ENCODE assay signal across 8 mouse cellular contexts in genomic region chr15:85000984-85001982, GRCm38 (mm10). TPM values are rescaled to one million over a fixed set of nuclear protein-coding genes. Genes with fewer than 3 reads are reported as not detected.
DNase-seq lines count a peak whose midpoint lies in the region; ATAC-seq lines count a peak whose summit lies in the region.

No protein-coding gene starts in this region.

- H3K36me3 ChIP-seq in heart, embryonic 11.5 days (ENCODE audit: control insufficient read depth, insufficient read depth, low read length) = no peaks in the 10 kb centered on the region
- H3K36me3 ChIP-seq in limb, embryonic 13.5 days = no peaks in the 10 kb centered on the region
- no peaks in the 10 kb centered on the region for H3K36me3 ChIP-seq in stomach, embryonic 14.5 days (ENCODE audit: control insufficient read depth, insufficient read depth, low read length)

- no peaks in the 10 kb centered on the region for H3K4me1 ChIP-seq in heart, embryonic 11.5 days (ENCODE audit: control insufficient read depth, insufficient read depth, low read length)
- H3K4me1 ChIP-seq in limb, embryonic 13.5 days = no peaks in the 10 kb centered on the region
- no peaks in the 10 kb centered on the region for H3K4me1 ChIP-seq in stomach, embryonic 14.5 days (ENCODE audit: control insufficient read depth, insufficient read depth, low read length)

- no peaks in the 10 kb centered on the region for H3K9me3 ChIP-seq in heart, embryonic 11.5 days (replicated peaks; ENCODE audit: control insufficient read depth, low read length)
- H3K9me3 ChIP-seq in limb, embryonic 13.5 days = no peaks in the 10 kb centered on the region
- H3K9me3 ChIP-seq in stomach, embryonic 14.5 days (ENCODE audit: control insufficient read depth, low read depth, low read length) = no peaks in the 10 kb centered on the region

- H3K9ac ChIP-seq in heart, embryonic 11.5 days (ENCODE audit: low read depth, low read length) = no peak overlapping the region
- H3K9ac ChIP-seq in limb, embryonic 13.5 days = no peak overlapping the region
- H3K9ac ChIP-seq in stomach, embryonic 14.5 days (replicated peaks; ENCODE audit: low read depth, low read length) = no peak overlapping the region

- no peak overlapping the region for H3K4me2 ChIP-seq in heart, embryonic 11.5 days
- H3K4me2 ChIP-seq in limb, embryonic 13.5 days (replicated peaks) = 0 out of 2 replicates have a peak overlapping the region, but pooled peaks have one; percentile 14
- no peak overlapping the region for H3K4me2 ChIP-seq in stomach, embryonic 14.5 days (replicated peaks; ENCODE audit: low read depth, low read length)

- no peak overlapping the region for H3K27ac ChIP-seq in heart, embryonic 11.5 days (ENCODE audit: low read depth, low read length)
- H3K27ac ChIP-seq in limb, embryonic 13.5 days = no peak overlapping the region
- H3K27ac ChIP-seq in stomach, embryonic 14.5 days (ENCODE audit: low read length) = no peak overlapping the region

- DNase-seq in heart, adult 11 months = peak; percentile 95
- DNase-seq in cerebellum, adult 9-10 months = peak; percentile 77
- peak; percentile 62 for DNase-seq in gastrocnemius, postnatal 25 days
- peak; percentile 89 for DNase-seq in kidney, adult 18-20 months
- peak; percentile 86 for DNase-seq in naive thymus-derived CD4-positive, alpha-beta T cell, adult 2 months (ENCODE audit: low read depth)

- 18% methylated on average over 29 of the region's 29 CpGs for WGBS in heart, embryonic 11.5 days (ENCODE audit: insufficient replicate concordance)
- WGBS in limb, embryonic 13.5 days = 19% methylated on average over 29 of the region's 29 CpGs
- 18% methylated on average over 29 of the region's 29 CpGs for WGBS in stomach, embryonic 14.5 days

- no peak overlapping the region for H3K4me3 ChIP-seq in heart, embryonic 11.5 days (ENCODE audit: low read depth, low read length)
- no peak overlapping the region for H3K4me3 ChIP-seq in limb, embryonic 13.5 days
- H3K4me3 ChIP-seq in stomach, embryonic 14.5 days (ENCODE audit: low read depth, low read length) = no peak overlapping the region

- ATAC-seq in heart, embryonic 11.5 days (replicated peaks; ENCODE audit: insufficient number of reproducible peaks, low FRiP score, low TSS enrichment) = no peak
- 0 out of 2 replicates have a peak, but pooled peaks have one; percentile 78 for ATAC-seq in limb, embryonic 13.5 days (ENCODE audit: low FRiP score, low read depth)
- ATAC-seq in stomach, embryonic 14.5 days (ENCODE audit: insufficient number of reproducible peaks, insufficient read depth, low FRiP score, low read depth) = peak; percentile 77; the same call in 1 of the 2 replicates

- no peaks in the 10 kb centered on the region; the same call in 1 of the 2 replicates for H3K27me3 ChIP-seq in heart, embryonic 11.5 days (ENCODE audit: control insufficient read depth, insufficient read depth, low read length)
- H3K27me3 ChIP-seq in limb, embryonic 13.5 days = 0 out of 2 replicates have a peak, but pooled peaks cover 6% of the 10 kb centered on the region
- H3K27me3 ChIP-seq in stomach, embryonic 14.5 days (ENCODE audit: control insufficient read depth, insufficient read depth, low read length) = no peaks in the 10 kb centered on the region

RNA-seq across cellular contexts. Expression of gene 5031439G07Rik, which starts 12.9 kb away (rescaled TPM):
- 4.6 and 8.1 TPM in 2 replicates for polyA plus RNA-seq in heart, embryonic 11.5 days (2014; fragmentation: Nextera tagmentation; extraction: Ambion mirVana)
- 10 to 100 TPM; 38.9 to 56.7 TPM for total RNA-seq in gastrocnemius, postnatal 25 days (2021)
- 8.0 and 9.1 TPM in 2 replicates for polyA plus RNA-seq in limb, embryonic 13.5 days (2015; fragmentation: Nextera tagmentation; extraction: Ambion mirVana)
- 8.8 and 9.4 TPM in 2 replicates for polyA plus RNA-seq in stomach, embryonic 14.5 days (2014; fragmentation: Nextera tagmentation; extraction: Ambion mirVana)

RNA-seq across cellular contexts. Expression of gene Upk3a, which starts 15.7 kb away (rescaled TPM):
- not detected in 2 replicates for polyA plus RNA-seq in heart, embryonic 11.5 days (2014; fragmentation: Nextera tagmentation; extraction: Ambion mirVana)
- not detected for total RNA-seq in gastrocnemius, postnatal 25 days (2021)
- not detected in 2 replicates for polyA plus RNA-seq in limb, embryonic 13.5 days (2015; fragmentation: Nextera tagmentation; extraction: Ambion mirVana)
- polyA plus RNA-seq in stomach, embryonic 14.5 days (2014; fragmentation: Nextera tagmentation; extraction: Ambion mirVana) = 11.5 TPM in 2 replicates

RNA-seq across cellular contexts. Expression of gene Fam118a, which starts 27.5 kb away (rescaled TPM):
- polyA plus RNA-seq in heart, embryonic 11.5 days (2014; fragmentation: Nextera tagmentation; extraction: Ambion mirVana) = 16.2 and 20.1 TPM in 2 replicates
- 1 to 10 TPM; 3.9 to 4.1 TPM for total RNA-seq in gastrocnemius, postnatal 25 days (2021)
- 27.1 and 28.3 TPM in 2 replicates for polyA plus RNA-seq in limb, embryonic 13.5 days (2015; fragmentation: Nextera tagmentation; extraction: Ambion mirVana)
- 30.7 and 31.8 TPM in 2 replicates for polyA plus RNA-seq in stomach, embryonic 14.5 days (2014; fragmentation: Nextera tagmentation; extraction: Ambion mirVana)

Comparison
In these comparisons a context has a peak if more than half of its experiments do, and no peak if none do; other contexts are left out.
1. RNA of gene Upk3a, which starts 15.7 kb away (polyA plus RNA-seq): 11.5 TPM in stomach, embryonic 14.5 days; not detected in heart, embryonic 11.5 days and not detected in limb, embryonic 13.5 days; every median in the first group is over 10 times any median in the second.
2. Peak in every context shown above with its lines, with median percentiles within 50 percentile points of each other: DNase-seq.